Comparison of ENCODE assay signal across 25 mouse cellular contexts in the genomic region with DNA sequence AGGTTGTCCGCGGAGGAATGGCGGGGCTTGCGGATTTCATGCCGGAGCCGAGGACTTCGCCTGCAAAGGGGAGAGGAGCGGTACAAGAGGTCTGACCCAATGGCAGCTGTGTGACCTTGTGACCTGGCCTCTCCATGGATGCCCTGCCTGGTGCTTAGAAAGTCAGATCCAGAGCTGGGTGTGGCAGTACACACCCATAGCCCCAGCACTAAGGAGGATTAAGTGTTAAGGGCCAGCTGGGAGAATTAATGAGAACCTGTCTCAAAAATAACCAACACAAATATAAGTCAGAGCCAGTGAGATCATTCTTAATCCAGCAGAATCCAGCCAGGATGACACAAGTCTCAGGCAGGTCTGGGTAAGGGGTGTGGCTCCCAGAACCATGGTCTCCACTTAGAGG.
"Had no signal": no experiment of that assay in that cellular context is flagged by ENCODE, and none has a peak within 500 bp of the region (broad histone marks: within the 10 kb centered on the region; RNA-seq: fewer than 3 reads in every experiment).

No protein-coding gene starts in this region.

- H3K36me3 ChIP-seq: heart, embryonic 15.5 days; hindbrain, embryonic 15.5 days; liver, embryonic 12.5 days had no signal

- H3K4me2 ChIP-seq: heart, embryonic 11.5 days; heart, embryonic 13.5 days; heart, embryonic 15.5 days; hindbrain, embryonic 13.5 days; hindbrain, embryonic 15.5 days; kidney, embryonic 15.5 days; limb, embryonic 13.5 days; limb, embryonic 15.5 days; liver, embryonic 12.5 days had no signal

- H3K27me3 ChIP-seq: heart, embryonic 13.5 days; heart, embryonic 15.5 days; hindbrain, embryonic 13.5 days; hindbrain, embryonic 15.5 days; kidney, embryonic 15.5 days; limb, embryonic 13.5 days; limb, embryonic 15.5 days; liver, embryonic 12.5 days had no signal

- H3K4me1 ChIP-seq: kidney, embryonic 15.5 days; liver, embryonic 12.5 days had no signal

- H3K27ac ChIP-seq: heart, adult 2 months; heart, embryonic 13.5 days; heart, embryonic 15.5 days; hindbrain, embryonic 13.5 days; hindbrain, embryonic 15.5 days; kidney, embryonic 15.5 days; kidney, postnatal 0 days; limb, embryonic 13.5 days; limb, embryonic 15.5 days; liver, embryonic 12.5 days; liver, embryonic 14.5 days had no signal

- H3K4me3 ChIP-seq: heart, adult 2 months; heart, embryonic 13.5 days; heart, embryonic 15.5 days; hindbrain, embryonic 13.5 days; hindbrain, embryonic 15.5 days; kidney, embryonic 15.5 days; limb, embryonic 13.5 days; limb, embryonic 15.5 days; liver, embryonic 12.5 days had no signal

- H3K9ac ChIP-seq: heart, embryonic 13.5 days; heart, embryonic 15.5 days; hindbrain, embryonic 13.5 days; hindbrain, embryonic 15.5 days; kidney, embryonic 15.5 days; limb, embryonic 13.5 days; limb, embryonic 15.5 days; liver, embryonic 12.5 days; liver, embryonic 14.5 days had no signal

- DNase-seq: gastrocnemius, postnatal 14 days; gastrocnemius, postnatal 36 days; heart, adult 11 months; heart, adult 2 months; heart, postnatal 36 days; kidney, adult 11 months; kidney, adult 2 months; kidney, adult 9 months; kidney, postnatal 14 days; kidney, postnatal 36 days; layer of hippocampus, adult 9-11 months; layer of hippocampus, postnatal 36 days; left cerebral cortex, postnatal 4 days had no signal

- H3K9me3 ChIP-seq: heart, embryonic 13.5 days; heart, embryonic 15.5 days; hindbrain, embryonic 13.5 days; hindbrain, embryonic 15.5 days; kidney, embryonic 15.5 days; limb, embryonic 13.5 days; limb, embryonic 15.5 days; liver, embryonic 12.5 days had no signal

- ATAC-seq: hindbrain, postnatal 0 days; liver, embryonic 12.5 days had no signal
